Mouse (Mus musculus): ENCODE data around the gene Olfr488. TPM values are rescaled to one million over a fixed set of nuclear protein-coding genes. Genes with fewer than 3 reads are reported as not detected.
"Not testable (repeated sequence)": the region's sequence is repeated elsewhere in the genome, so short reads cannot be mapped to it uniquely, and the experiment has no call there.

Olfr488 gene
- not detected in 2 replicates for polyA plus RNA-seq (2015; fragmentation: Nextera tagmentation; extraction: Ambion mirVana)

DNA sequence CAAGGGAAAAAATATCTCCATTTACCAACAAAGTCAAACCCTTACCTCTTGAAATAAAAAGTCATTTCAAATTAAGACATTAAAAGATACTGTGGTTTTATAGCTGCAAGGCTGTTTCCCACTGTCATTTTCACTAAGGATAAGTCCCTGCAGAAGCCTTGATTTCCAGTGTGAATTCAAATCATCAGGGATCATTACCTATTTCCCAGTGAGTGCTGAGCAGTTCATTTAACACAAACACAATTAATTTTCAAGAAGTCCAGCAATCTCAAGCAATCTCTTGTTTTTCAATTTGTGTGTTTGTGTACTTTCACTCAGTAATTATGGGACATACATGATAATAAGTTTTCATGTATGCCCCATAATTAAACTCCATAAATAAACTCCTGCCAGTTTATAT, at the start of gene Olfr488:
Olfr488 (minus strand) TSS at position 101 of the 400 bp plus-strand sequence.
- no peak within 1 kb of the TSS for H3K9ac ChIP-seq (ENCODE audit: low read depth, low read length)
- no peaks in the 10 kb centered on the region for H3K9me3 ChIP-seq (ENCODE audit: control insufficient read depth)
- no peak for TF ChIP-seq CTCF (IDR thresholded peaks at IDR 0.05; ENCODE audit: low read depth)
- H3K27ac ChIP-seq (ENCODE audit: low read depth, low read length), result no peak within 1 kb of the TSS
- no peak within 1 kb of the TSS for H3K4me3 ChIP-seq (ENCODE audit: low read depth, low read length)
- no peak within 1 kb of the TSS for H3K4me2 ChIP-seq (replicated peaks; ENCODE audit: low read depth)
- ATAC-seq, result no peak
- H3K36me3 ChIP-seq (ENCODE audit: control insufficient read depth, insufficient read depth), result no peaks in the 10 kb centered on the region
- no peaks in the 10 kb centered on the region for H3K27me3 ChIP-seq (replicated peaks; ENCODE audit: control insufficient read depth, insufficient read depth, low read length)
- H3K4me1 ChIP-seq (replicated peaks; ENCODE audit: control insufficient read depth, insufficient read depth, low read length), result no peaks in the 10 kb centered on the region

DNA sequence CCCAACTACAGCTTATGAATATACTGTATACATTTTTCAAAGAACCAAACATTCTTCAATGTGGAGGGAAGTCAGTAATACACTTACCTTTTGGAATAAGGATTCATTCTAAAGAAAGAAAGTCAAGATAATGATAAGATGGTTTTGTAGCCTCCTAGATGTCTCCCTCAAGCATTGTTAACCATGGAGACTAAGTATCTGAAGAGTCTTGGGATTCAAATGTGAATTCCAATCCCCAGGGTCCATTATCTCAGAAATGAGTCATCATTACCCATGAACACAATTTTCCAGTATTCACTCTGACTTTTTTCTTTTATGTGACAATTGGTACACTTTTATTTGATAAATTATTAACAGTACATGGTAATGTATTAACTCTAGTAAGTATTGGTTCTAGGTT, 30.7 kb upstream of the Olfr488 start, which contains the start of gene Olfr490:
Olfr490 (minus strand) TSS at position 101 of the 400 bp plus-strand sequence.
- Histone ChIP-seq H3K4me3 (ENCODE audit: low read depth, low read length) (no peak within 1 kb of the TSS), H3K4me2 (replicated peaks; ENCODE audit: low read depth) (no peak within 1 kb of the TSS), H3K36me3 (ENCODE audit: control insufficient read depth, insufficient read depth) (no peaks in the 10 kb centered on the region), H3K9ac (ENCODE audit: low read depth, low read length) (no peak within 1 kb of the TSS), H3K4me1 (replicated peaks; ENCODE audit: control insufficient read depth, insufficient read depth, low read length) (no peaks in the 10 kb centered on the region), H3K27ac (ENCODE audit: low read depth, low read length) (no peak within 1 kb of the TSS), H3K27me3 (replicated peaks; ENCODE audit: control insufficient read depth, insufficient read depth, low read length) (no peaks in the 10 kb centered on the region), H3K9me3 (ENCODE audit: control insufficient read depth) (no peaks in the 10 kb centered on the region)
- no peak for TF ChIP-seq CTCF (IDR thresholded peaks at IDR 0.05; ENCODE audit: low read depth)
- ATAC-seq, result no peak

DNA sequence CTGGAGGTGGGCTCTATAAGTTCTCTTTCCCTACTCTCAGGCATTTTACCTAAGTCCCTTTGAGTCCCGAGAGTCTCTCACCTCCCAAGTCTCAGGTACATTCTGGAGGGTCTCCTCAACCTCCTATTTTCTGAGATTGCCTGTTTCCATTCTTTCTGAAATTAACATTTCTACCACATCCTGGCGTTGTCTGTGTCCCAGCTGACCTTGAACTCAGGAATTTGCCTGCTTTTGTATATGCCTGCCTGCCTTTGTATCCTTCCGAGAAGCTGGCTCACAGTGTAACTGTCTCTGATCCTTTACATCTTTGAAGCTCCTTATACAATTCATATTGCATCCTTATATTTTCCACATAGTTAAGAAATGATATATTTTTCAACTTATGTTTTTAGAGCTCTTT, 24.6 kb downstream of the Olfr488 start:
- ATAC-seq, result no peak
- WGBS, result 73% methylated on average over 3 of the region's 3 CpGs
- no peaks in the 10 kb centered on the region for H3K36me3 ChIP-seq (ENCODE audit: control insufficient read depth, insufficient read depth)
- TF ChIP-seq CTCF (IDR thresholded peaks at IDR 0.05; ENCODE audit: low read depth), result no peak
- H3K4me1 ChIP-seq (replicated peaks; ENCODE audit: control insufficient read depth, insufficient read depth, low read length), result no peaks in the 10 kb centered on the region
- H3K27me3 ChIP-seq (replicated peaks; ENCODE audit: control insufficient read depth, insufficient read depth, low read length), result no peaks in the 10 kb centered on the region
- H3K9ac ChIP-seq (ENCODE audit: low read depth, low read length), result no peak overlapping the region
- no peak overlapping the region for H3K27ac ChIP-seq (ENCODE audit: low read depth, low read length)
- H3K4me3 ChIP-seq (ENCODE audit: low read depth, low read length), result no peak overlapping the region
- no peak overlapping the region for H3K4me2 ChIP-seq (replicated peaks; ENCODE audit: low read depth)
- H3K9me3 ChIP-seq (ENCODE audit: control insufficient read depth), result no peaks in the 10 kb centered on the region

DNA sequence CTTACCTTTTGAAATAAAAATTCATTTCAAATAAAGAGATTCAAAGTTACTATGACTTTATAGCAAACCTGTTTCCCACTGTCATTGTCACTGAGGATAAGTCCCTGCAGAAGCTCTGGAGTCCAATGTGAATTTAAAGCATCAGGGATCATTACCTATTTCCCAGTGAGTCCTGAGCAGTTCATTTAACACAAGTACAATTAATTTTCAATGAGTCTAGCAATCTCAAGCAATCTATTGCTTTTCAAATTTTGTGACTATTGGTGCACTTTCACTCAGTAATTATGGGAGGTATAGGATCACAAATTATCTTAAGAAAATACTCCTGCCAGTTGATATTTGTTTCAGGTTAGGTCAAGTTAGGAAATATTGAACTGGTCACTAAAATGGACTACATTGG, 43.6 kb downstream of the Olfr488 start, which contains the start of gene Olfr487:
Olfr487 (minus strand) TSS at position 101 of the 400 bp plus-strand sequence.
- H3K36me3 ChIP-seq (ENCODE audit: control insufficient read depth, insufficient read depth); H3K27me3 ChIP-seq (replicated peaks; ENCODE audit: control insufficient read depth, insufficient read depth, low read length); H3K9me3 ChIP-seq (ENCODE audit: control insufficient read depth); H3K4me1 ChIP-seq (replicated peaks; ENCODE audit: control insufficient read depth, insufficient read depth, low read length); H3K4me3 ChIP-seq (ENCODE audit: low read depth, low read length); ATAC-seq; H3K9ac ChIP-seq (ENCODE audit: low read depth, low read length); H3K4me2 ChIP-seq (replicated peaks; ENCODE audit: low read depth); H3K27ac ChIP-seq (ENCODE audit: low read depth, low read length): not testable (repeated sequence)

Other genes with a start within 250 kb of the Olfr488 start
- gene Olfr478, start 224.4 kb downstream of the Olfr488 start, polyA plus RNA-seq (2015; fragmentation: Nextera tagmentation; extraction: Ambion mirVana), result not detected in 2 replicates
- not detected in 2 replicates for gene Olfr479, start 207.7 kb downstream of the Olfr488 start, polyA plus RNA-seq (2015; fragmentation: Nextera tagmentation; extraction: Ambion mirVana)
- gene Olfr480, start 191.0 kb downstream of the Olfr488 start, polyA plus RNA-seq (2015; fragmentation: Nextera tagmentation; extraction: Ambion mirVana), result not detected in 2 replicates
- gene Olfr481, start 178.5 kb downstream of the Olfr488 start, polyA plus RNA-seq (2015; fragmentation: Nextera tagmentation; extraction: Ambion mirVana), result not detected in 2 replicates
- gene Olfr482, start 160.8 kb downstream of the Olfr488 start, polyA plus RNA-seq (2015; fragmentation: Nextera tagmentation; extraction: Ambion mirVana), result 0.08 and 0.10 TPM in 2 replicates
- not detected in 2 replicates for gene Olfr483, start 157.5 kb downstream of the Olfr488 start, polyA plus RNA-seq (2015; fragmentation: Nextera tagmentation; extraction: Ambion mirVana)
- not detected in 2 replicates for gene Olfr484, start 130.9 kb downstream of the Olfr488 start, polyA plus RNA-seq (2015; fragmentation: Nextera tagmentation; extraction: Ambion mirVana)
- not detected in 2 replicates for gene Olfr485, start 98.5 kb downstream of the Olfr488 start, polyA plus RNA-seq (2015; fragmentation: Nextera tagmentation; extraction: Ambion mirVana)
- not detected in 2 replicates for gene Olfr486, start 85.6 kb downstream of the Olfr488 start, polyA plus RNA-seq (2015; fragmentation: Nextera tagmentation; extraction: Ambion mirVana)
- gene Olfr487, start 43.7 kb downstream of the Olfr488 start, polyA plus RNA-seq (2015; fragmentation: Nextera tagmentation; extraction: Ambion mirVana), result not detected in 2 replicates
- not detected in 2 replicates for gene Olfr490, start 30.6 kb upstream of the Olfr488 start, polyA plus RNA-seq (2015; fragmentation: Nextera tagmentation; extraction: Ambion mirVana)
- gene Olfr491, start 55.1 kb upstream of the Olfr488 start, polyA plus RNA-seq (2015; fragmentation: Nextera tagmentation; extraction: Ambion mirVana), result not detected in 2 replicates
- gene Olfr492, start 65.3 kb upstream of the Olfr488 start, polyA plus RNA-seq (2015; fragmentation: Nextera tagmentation; extraction: Ambion mirVana), result not detected in 2 replicates
- not detected in 2 replicates for gene Olfr493, start 88.6 kb upstream of the Olfr488 start, polyA plus RNA-seq (2015; fragmentation: Nextera tagmentation; extraction: Ambion mirVana)
- not detected in 2 replicates for gene Olfr494, start 107.0 kb upstream of the Olfr488 start, polyA plus RNA-seq (2015; fragmentation: Nextera tagmentation; extraction: Ambion mirVana)
- gene Olfr495, start 134.8 kb upstream of the Olfr488 start, polyA plus RNA-seq (2015; fragmentation: Nextera tagmentation; extraction: Ambion mirVana), result not detected in 2 replicates
- gene Olfr497, start 162.1 kb upstream of the Olfr488 start, polyA plus RNA-seq (2015; fragmentation: Nextera tagmentation; extraction: Ambion mirVana), result not detected in 2 replicates
- gene Olfr498, start 207.0 kb upstream of the Olfr488 start, polyA plus RNA-seq (2015; fragmentation: Nextera tagmentation; extraction: Ambion mirVana), result not detected in 2 replicates

Measured in intestine, postnatal 0 days (tissue).